Mouse (Mus musculus) ovary, adult 10 weeks (tissue): ENCODE measurements around the gene Itprid1. TPM values are rescaled to one million over a fixed set of nuclear protein-coding genes. Genes with fewer than 3 reads are reported as not detected.

ENCODE experiments used
- polyA plus RNA-seq: library from polyadenylated mRNA; stranded (reverse); fragments of 350-450 nt; fragmentation: Illumina TruSeq; extraction: RNeasy Lipid Tissue Mini Kit (QIAGEN cat#74804); gene quantifications from one replicate; pipeline ENCODE4 v1.2.3, GENCODE M21; 2014

The Itprid1 gene
- polyA plus RNA-seq: not detected

GRCm38 (mm10) chr6:55836650-55837320, at the start of gene Itprid1:
TSS of gene Itprid1 (plus strand) at chr6:55836895.

GRCm38 (mm10) chr6:56017291-56017994, 180.7 kb downstream of the Itprid1 start, which contains the start of gene Ppp1r17:
TSS of gene Ppp1r17 (plus strand) at chr6:56017497.

Other genes starting within 250 kb of the Itprid1 start
- not detected for gene Neurod6, start 155.6 kb upstream of the Itprid1 start, polyA plus RNA-seq
- gene Ppp1r17, start 180.6 kb downstream of the Itprid1 start, polyA plus RNA-seq: not detected